ENCODE assay signal across 17 mouse cellular contexts in genomic region chr13:51433371-51433770, GRCm38 (mm10). TPM values are rescaled to one million over a fixed set of nuclear protein-coding genes. Genes with fewer than 3 reads are reported as not detected.
"Had no signal": no experiment of that assay in that cellular context is flagged by ENCODE, and none has a peak within 500 bp of the region (broad histone marks: within the 10 kb centered on the region; RNA-seq: fewer than 3 reads in every experiment).

No protein-coding gene starts in this region.

- H3K27me3 ChIP-seq: limb, embryonic 12.5 days; limb, embryonic 15.5 days; midbrain, embryonic 13.5 days had no signal

- H3K27ac ChIP-seq: limb, embryonic 12.5 days; limb, embryonic 15.5 days; liver, embryonic 14.5 days; macrophage; midbrain, embryonic 10.5 days; midbrain, embryonic 13.5 days; stomach, postnatal 0 days had no signal

- H3K9ac ChIP-seq: limb, embryonic 12.5 days; limb, embryonic 15.5 days; liver, embryonic 14.5 days; liver, postnatal 0 days; lung, embryonic 14.5 days; midbrain, embryonic 13.5 days had no signal

- DNase-seq: kidney, adult 9 months; kidney, postnatal 14 days; kidney, postnatal 4 days; left cerebral cortex, postnatal 4 days; liver, postnatal 0 days; lung, embryonic 14.5 days; thymus, postnatal 25 days had no signal

- H3K4me3 ChIP-seq: limb, embryonic 12.5 days; limb, embryonic 15.5 days; megakaryocyte, embryonic 14.5 days; midbrain, embryonic 10.5 days; midbrain, embryonic 13.5 days had no signal

- H3K9me3 ChIP-seq: limb, embryonic 12.5 days; limb, embryonic 15.5 days; megakaryocyte, embryonic 14.5 days; midbrain, embryonic 10.5 days; midbrain, embryonic 13.5 days had no signal

- ATAC-seq: liver, postnatal 0 days; lung, postnatal 0 days; midbrain, embryonic 13.5 days had no signal

- H3K36me3 ChIP-seq: limb, embryonic 12.5 days; limb, embryonic 15.5 days; midbrain, embryonic 13.5 days had no signal

- H3K4me2 ChIP-seq: limb, embryonic 12.5 days; limb, embryonic 15.5 days; liver, embryonic 11.5 days; lung, embryonic 14.5 days; midbrain, embryonic 13.5 days had no signal

- H3K4me1 ChIP-seq: limb, embryonic 12.5 days; megakaryocyte, embryonic 14.5 days had no signal

RNA-seq across cellular contexts. Expression of gene S1pr3, which starts 24.9 kb away (rescaled TPM):
- polyA plus RNA-seq: macrophage had no signal
